Mouse (Mus musculus) right cerebral cortex, adult 2 months (tissue): ENCODE data around the gene Ctcfl.

Experiments
- DNase-seq, 2 experiments: peaks; one replicate each; pipeline ENCODE4 v3.0.0; 2021 to 2022; ENCODE audit warnings: low spot score in 2 of 2

Ctcfl gene

GRCm38 (mm10) chr2:173048041-173048745 lies 71.1 kb downstream of the Ctcfl start:
- DNase-seq: no peak

GRCm38 (mm10) chr2:173047471-173047870 lies 71.9 kb downstream of the Ctcfl start:
- no peak for DNase-seq

GRCm38 (mm10) chr2:173046582-173047297 lies 72.6 kb downstream of the Ctcfl start:
- DNase-seq: no peak

GRCm38 (mm10) chr2:173044198-173044970 lies 74.9 kb downstream of the Ctcfl start:
- no peak for DNase-seq
